Comparison of ENCODE assay signal across 18 mouse cellular contexts in genomic region chr13:85310483-85310882, GRCm38 (mm10). TPM values are rescaled to one million over a fixed set of nuclear protein-coding genes. Genes with fewer than 3 reads are reported as not detected.
DNase-seq lines count a peak whose midpoint lies in the region; ATAC-seq and TF ChIP-seq lines count a peak whose summit lies in the region.
"Had no signal": no experiment of that assay in that cellular context is flagged by ENCODE, and none has a peak within 500 bp of the region (broad histone marks: within the 10 kb centered on the region; RNA-seq: fewer than 3 reads in every experiment).

No protein-coding gene starts in this region.

- DNase-seq in forebrain, postnatal 0 days: no peak
- no peak for DNase-seq in limb, embryonic 10.5 days (ENCODE audit: low spot score)
- DNase-seq: adrenal gland, adult 8-10 months; adrenal gland, postnatal 14 days; adrenal gland, postnatal 36 days; B cell, adult 2 months had no signal

- no peaks in the 10 kb centered on the region for H3K9me3 ChIP-seq in forebrain, embryonic 13.5 days (replicated peaks)
- no peaks in the 10 kb centered on the region for H3K9me3 ChIP-seq in forebrain, embryonic 16.5 days (ENCODE audit: control insufficient read depth, low read length)
- no peaks in the 10 kb centered on the region for H3K9me3 ChIP-seq in forebrain, postnatal 0 days (ENCODE audit: low read length)
- no peaks in the 10 kb centered on the region for H3K9me3 ChIP-seq in forebrain, embryonic 15.5 days
- no peaks in the 10 kb centered on the region for H3K9me3 ChIP-seq in limb, embryonic 13.5 days
- H3K9me3 ChIP-seq in limb, embryonic 10.5 days (replicated peaks): no peaks in the 10 kb centered on the region
- H3K9me3 ChIP-seq: embryonic facial prominence, embryonic 10.5 days; embryonic facial prominence, embryonic 12.5 days; forebrain, embryonic 12.5 days; G1E had no signal

- no peaks in the 10 kb centered on the region for H3K36me3 ChIP-seq in forebrain, embryonic 13.5 days (ENCODE audit: poor library complexity, severe bottlenecking)
- H3K36me3 ChIP-seq in forebrain, embryonic 16.5 days (ENCODE audit: control insufficient read depth, insufficient read depth): no peaks in the 10 kb centered on the region
- H3K36me3 ChIP-seq in forebrain, postnatal 0 days (ENCODE audit: insufficient read depth): no peaks in the 10 kb centered on the region
- H3K36me3 ChIP-seq in forebrain, embryonic 15.5 days: no peaks in the 10 kb centered on the region
- H3K36me3 ChIP-seq in limb, embryonic 13.5 days: no peaks in the 10 kb centered on the region
- H3K36me3 ChIP-seq in limb, embryonic 10.5 days: no peaks in the 10 kb centered on the region
- H3K36me3 ChIP-seq: embryonic facial prominence, embryonic 10.5 days; embryonic facial prominence, embryonic 12.5 days; forebrain, embryonic 12.5 days; G1E had no signal

- no peak overlapping the region for H3K9ac ChIP-seq in forebrain, embryonic 13.5 days
- no peak overlapping the region for H3K9ac ChIP-seq in forebrain, embryonic 16.5 days (replicated peaks; ENCODE audit: low read depth, low read length)
- no peak overlapping the region for H3K9ac ChIP-seq in forebrain, postnatal 0 days
- no peak overlapping the region for H3K9ac ChIP-seq in forebrain, embryonic 15.5 days (replicated peaks)
- H3K9ac ChIP-seq in limb, embryonic 13.5 days: no peak overlapping the region
- H3K9ac ChIP-seq: embryonic facial prominence, embryonic 12.5 days; forebrain, embryonic 12.5 days had no signal

- WGBS in forebrain, embryonic 13.5 days: 94% methylated on average over 2 of the region's 2 CpGs
- 73% methylated on average over 2 of the region's 2 CpGs for WGBS in forebrain, embryonic 16.5 days
- 69% methylated on average over 2 of the region's 2 CpGs for WGBS in forebrain, postnatal 0 days
- 84% methylated on average over 2 of the region's 2 CpGs for WGBS in forebrain, embryonic 15.5 days
- WGBS in limb, embryonic 13.5 days: 56% methylated on average over 2 of the region's 2 CpGs
- 87% methylated on average over 2 of the region's 2 CpGs for WGBS in limb, embryonic 10.5 days

- H3K27ac ChIP-seq in forebrain, embryonic 13.5 days: no peak overlapping the region
- no peak overlapping the region for H3K27ac ChIP-seq in forebrain, embryonic 16.5 days (ENCODE audit: low read length)
- no peak overlapping the region for H3K27ac ChIP-seq in forebrain, postnatal 0 days (ENCODE audit: low read depth, low read length)
- no peak overlapping the region for H3K27ac ChIP-seq in forebrain, embryonic 15.5 days (replicated peaks)
- no peak overlapping the region for H3K27ac ChIP-seq in limb, embryonic 13.5 days
- H3K27ac ChIP-seq in limb, embryonic 10.5 days: no peak overlapping the region
- H3K27ac ChIP-seq: embryonic facial prominence, embryonic 10.5 days; embryonic facial prominence, embryonic 12.5 days; forebrain, embryonic 12.5 days had no signal

- no peaks in the 10 kb centered on the region for H3K27me3 ChIP-seq in forebrain, embryonic 13.5 days
- no peaks in the 10 kb centered on the region for H3K27me3 ChIP-seq in forebrain, embryonic 16.5 days (replicated peaks; ENCODE audit: control insufficient read depth, insufficient read depth, low read length)
- H3K27me3 ChIP-seq in forebrain, postnatal 0 days (ENCODE audit: insufficient read depth, low read length): no peaks in the 10 kb centered on the region
- H3K27me3 ChIP-seq in forebrain, embryonic 15.5 days: no peaks in the 10 kb centered on the region
- no peaks in the 10 kb centered on the region for H3K27me3 ChIP-seq in limb, embryonic 13.5 days
- no peaks in the 10 kb centered on the region for H3K27me3 ChIP-seq in limb, embryonic 10.5 days (ENCODE audit: low read depth, poor library complexity, severe bottlenecking)
- H3K27me3 ChIP-seq: CH12.LX; embryonic facial prominence, embryonic 12.5 days; forebrain, embryonic 12.5 days; Patski had no signal

- ATAC-seq in forebrain, embryonic 13.5 days: 0 out of 2 replicates have a peak, but pooled peaks have one; percentile 17
- no peak for ATAC-seq in forebrain, embryonic 16.5 days
- ATAC-seq in forebrain, postnatal 0 days: peak; percentile 59
- ATAC-seq in forebrain, embryonic 15.5 days (replicated peaks): no peak
- ATAC-seq in limb, embryonic 13.5 days (ENCODE audit: low FRiP score, low read depth): 0 out of 2 replicates have a peak, but pooled peaks have one; percentile 10
- ATAC-seq: activated CD4-positive, CD25-positive, alpha-beta regulatory T cell, adult 4 months; CD4-positive, CD25-positive, alpha-beta regulatory T cell, adult 4 months; Patski had no signal

- H3K4me3 ChIP-seq in forebrain, embryonic 13.5 days: no peak overlapping the region
- no peak overlapping the region for H3K4me3 ChIP-seq in forebrain, embryonic 16.5 days (replicated peaks; ENCODE audit: low read length)
- no peak overlapping the region for H3K4me3 ChIP-seq in forebrain, postnatal 0 days (ENCODE audit: low read depth, low read length)
- H3K4me3 ChIP-seq in forebrain, embryonic 15.5 days: no peak overlapping the region
- H3K4me3 ChIP-seq in limb, embryonic 13.5 days: no peak overlapping the region
- H3K4me3 ChIP-seq in limb, embryonic 10.5 days: no peak overlapping the region
- H3K4me3 ChIP-seq: embryonic facial prominence, embryonic 10.5 days; embryonic facial prominence, embryonic 12.5 days; forebrain, embryonic 12.5 days had no signal

- H3K4me1 ChIP-seq in forebrain, embryonic 13.5 days: no peaks in the 10 kb centered on the region
- no peaks in the 10 kb centered on the region; the same call in 1 of the 2 replicates for H3K4me1 ChIP-seq in forebrain, embryonic 16.5 days (replicated peaks; ENCODE audit: control insufficient read depth, insufficient read depth, low read length)
- no peaks in the 10 kb centered on the region for H3K4me1 ChIP-seq in forebrain, postnatal 0 days (ENCODE audit: insufficient read depth)
- H3K4me1 ChIP-seq in forebrain, embryonic 15.5 days: no peaks in the 10 kb centered on the region
- H3K4me1 ChIP-seq in limb, embryonic 13.5 days: 0 out of 2 replicates have a peak, but pooled peaks cover 3% of the 10 kb centered on the region
- peaks cover 6% of the 10 kb centered on the region for H3K4me1 ChIP-seq in limb, embryonic 10.5 days
- H3K4me1 ChIP-seq: embryonic facial prominence, embryonic 10.5 days; embryonic facial prominence, embryonic 12.5 days; forebrain, embryonic 12.5 days had no signal

- H3K4me2 ChIP-seq in forebrain, embryonic 13.5 days: no peak overlapping the region
- H3K4me2 ChIP-seq in forebrain, embryonic 16.5 days (ENCODE audit: low read length): no peak overlapping the region
- no peak overlapping the region for H3K4me2 ChIP-seq in forebrain, postnatal 0 days (ENCODE audit: low read depth)
- H3K4me2 ChIP-seq in forebrain, embryonic 15.5 days (replicated peaks): no peak overlapping the region
- H3K4me2 ChIP-seq in limb, embryonic 13.5 days (replicated peaks): no peak overlapping the region
- H3K4me2 ChIP-seq: embryonic facial prominence, embryonic 12.5 days; forebrain, embryonic 12.5 days had no signal

- no peak for TF ChIP-seq CTCF in forebrain, postnatal 0 days (IDR thresholded peaks at IDR 0.05; ENCODE audit: low read depth)

RNA-seq across cellular contexts. Expression of gene Rasa1, which starts 21.6 kb away (rescaled TPM):
- 71.4 and 74.6 TPM in 2 replicates for polyA plus RNA-seq in forebrain, embryonic 13.5 days (2015; fragmentation: Nextera tagmentation; extraction: Ambion mirVana)
- 68.1 and 70.3 TPM in 2 replicates for polyA plus RNA-seq in forebrain, embryonic 16.5 days (2015; fragmentation: Nextera tagmentation; extraction: Ambion mirVana)
- 97.3 and 123 TPM in 2 replicates for total RNA-seq in forebrain, postnatal 0 days (2014; rRNA removed)
- polyA plus RNA-seq in forebrain, postnatal 0 days (2015; fragmentation: Nextera tagmentation; extraction: Ambion mirVana): 33.2 and 44.1 TPM in 2 replicates
- polyA plus RNA-seq in forebrain, embryonic 15.5 days (2015; fragmentation: Nextera tagmentation; extraction: Ambion mirVana): 75.1 and 75.5 TPM in 2 replicates
- polyA plus RNA-seq in limb, embryonic 13.5 days (2015; fragmentation: Nextera tagmentation; extraction: Ambion mirVana): 55.6 and 58.0 TPM in 2 replicates
- polyA plus RNA-seq in limb, embryonic 10.5 days (2016; fragmentation: Nextera tagmentation; extraction: Ambion mirVana): 38.8 and 48.7 TPM in 2 replicates

Comparison
In these comparisons a context has a peak if more than half of its experiments do, and no peak if none do; other contexts are left out.
1. ATAC-seq: peak in forebrain, embryonic 13.5 days (single experiment), forebrain, postnatal 0 days (single experiment) and limb, embryonic 13.5 days (single experiment); none in forebrain, embryonic 16.5 days (single experiment) and forebrain, embryonic 15.5 days (single experiment).